Mouse (Mus musculus) gastrocnemius, adult 2 months (tissue): ENCODE measurements around the gene Dpf1. TPM values are rescaled to one million over a fixed set of nuclear protein-coding genes. Genes with fewer than 3 reads are reported as not detected.

Experiments
- DNase-seq: peaks from one replicate; pipeline ENCODE4 v3.0.0; 2022
- H3K27ac ChIP-seq: fragments of 200-600 bp; 2 replicates; pipeline ENCODE4 v1.8.1; 2022; ENCODE audit warnings: mild to moderate bottlenecking
- H3K4me3 ChIP-seq: fragments of 200-600 bp; 2 replicates; pipeline ENCODE4 v1.8.1; 2022; ENCODE audit warnings: mild to moderate bottlenecking, moderate library complexity
- CTCF ChIP-seq: fragments of 200-600 bp; IDR thresholded peaks from 2 replicates; pipeline ENCODE4 v1.8.1; 2022; ENCODE audit warnings: antibody characterized with exemption, mild to moderate bottlenecking, moderate library complexity
- intact Hi-C: fragments of 180-260 bp; cut with DNase I; formaldehyde crosslinking; loops from one replicate; pipeline ENCODE4 v1.15.1; 2025
- total RNA-seq, 2 experiments: library from RNA; stranded (reverse); gene quantifications; 2 replicates each; pipeline ENCODE4 v1.2.3; 2021

Gene Dpf1
- total RNA-seq, 2 experiments from 2014 or later, result 0.86 to 2.6 TPM

DNA sequence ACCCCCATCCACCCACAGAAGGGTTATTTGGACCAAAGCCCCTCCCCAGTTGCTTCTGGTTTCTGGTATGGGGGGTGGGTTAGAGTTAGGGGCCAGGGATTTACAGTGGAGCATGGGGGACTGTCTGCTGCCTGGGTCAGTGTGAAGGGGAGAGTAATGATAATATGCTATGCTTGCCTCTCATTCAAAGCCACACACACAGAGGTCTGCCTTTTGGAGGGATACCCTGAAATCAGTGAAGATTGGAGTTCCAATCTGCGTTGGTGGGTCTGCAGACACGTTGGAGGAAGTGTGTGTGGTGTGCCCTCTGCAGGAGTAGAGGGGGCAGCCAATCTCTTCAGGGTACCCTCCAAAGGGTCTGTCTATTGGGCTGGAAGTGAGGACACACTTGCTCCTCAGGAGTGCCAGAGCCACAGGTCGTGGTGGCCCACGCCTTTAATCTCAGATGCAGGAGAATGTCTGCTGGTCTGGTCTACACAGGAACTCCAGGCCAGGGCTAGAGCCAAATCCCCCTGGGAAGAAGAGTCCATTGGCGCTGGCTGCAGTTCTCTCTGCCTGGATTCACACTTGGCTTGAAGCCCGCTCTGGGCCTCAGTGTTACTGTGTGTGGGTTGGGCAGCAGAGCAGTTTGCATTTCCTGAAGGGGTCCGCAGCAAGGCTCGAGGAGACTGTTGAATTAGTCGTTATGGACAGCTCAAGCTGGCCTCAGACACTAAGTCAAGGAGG, 1.7 kb downstream of the Dpf1 start:
- TF ChIP-seq CTCF, result no peak
- no peak overlapping the region for H3K4me3 ChIP-seq
- intact Hi-C loops, result loop anchor here (5.0 kb wide), 1 partner anchor 217 kb away; no protein-coding TSS in a partner anchor

DNA sequence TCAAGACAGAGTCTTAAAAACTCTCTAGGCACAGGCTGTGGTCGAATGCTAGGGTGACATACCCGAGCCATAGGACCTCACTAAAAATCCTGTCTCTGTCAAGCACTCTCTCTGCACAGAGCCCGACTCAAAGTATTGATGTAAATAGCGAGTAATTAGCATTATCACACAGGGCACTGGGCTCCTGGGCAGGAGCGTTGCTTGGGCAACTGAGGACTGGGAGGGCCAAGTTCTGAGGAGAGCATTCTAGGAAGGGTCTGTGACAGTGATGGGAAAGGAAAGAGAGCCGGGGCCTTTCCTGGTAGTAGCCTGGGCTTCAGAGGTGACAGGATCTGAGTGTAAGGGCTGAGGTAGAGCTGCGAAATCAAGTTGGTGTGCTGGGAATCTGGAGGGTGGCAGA, 2.4 kb downstream of the Dpf1 start:
- no peak overlapping the region for H3K27ac ChIP-seq
- H3K4me3 ChIP-seq, result no peak overlapping the region
- intact Hi-C loops, result loop anchor here (5.0 kb wide), 1 partner anchor 216 kb away; no protein-coding TSS in a partner anchor
- DNase-seq, result no peak
- no peak for TF ChIP-seq CTCF

More for the DNA sequence above, 1.7 kb downstream of the Dpf1 start:
- H3K27ac ChIP-seq, result no peak overlapping the region
- DNase-seq, result no peak

- Histone ChIP-seq H3K4me3 (no peak overlapping the region), H3K27ac (no peak overlapping the region)
- intact Hi-C loops, result loop anchor here (5.0 kb wide), 1 partner anchor 216 kb away; no protein-coding TSS in a partner anchor
- peak; percentile 52 for TF ChIP-seq CTCF
- no peak for DNase-seq
These were observed 2.9 kb downstream of the Dpf1 start for GRCm38 (mm10) chr7:29306619-29307018.

- H3K4me3 ChIP-seq, result peak overlapping the region; percentile 71
- DNase-seq, result peak; percentile 95
- H3K27ac ChIP-seq, result no peak overlapping the region
- intact Hi-C loops, result loop anchor here (5.0 kb wide), 1 partner anchor 215 kb away; no protein-coding TSS in a partner anchor
- no peak for TF ChIP-seq CTCF
These were observed 3.8 kb downstream of the Dpf1 start for GRCm38 (mm10) chr7:29307350-29308104.

- intact Hi-C loops, result loop anchor here (5.0 kb wide), 1 partner anchor 213 kb away; no protein-coding TSS in a partner anchor
- DNase-seq, result peak; percentile 74
- TF ChIP-seq CTCF, result no peak
These were observed 5.5 kb downstream of the Dpf1 start for GRCm38 (mm10) chr7:29309221-29309721.

GRCm38 (mm10) chr7:29309749-29310148, 6.0 kb downstream of the Dpf1 start:
- Histone ChIP-seq H3K4me3 (peak overlapping the region; percentile 74), H3K27ac (peak overlapping the region; percentile 64)
- TF ChIP-seq CTCF, result no peak
- no peak for DNase-seq
- intact Hi-C loops, result loop anchor here (5.0 kb wide), 1 partner anchor 213 kb away; no protein-coding TSS in a partner anchor

More at GRCm38 (mm10) chr7:29309221-29309721, 5.5 kb downstream of the Dpf1 start:
- H3K27ac ChIP-seq, result peak overlapping the region; percentile 64
- H3K4me3 ChIP-seq, result peak overlapping the region; percentile 74

- no peak for DNase-seq
- no peak for TF ChIP-seq CTCF
- Histone ChIP-seq H3K4me3 (no peak overlapping the region), H3K27ac (no peak overlapping the region)
- intact Hi-C loops, result no loop called here
These were observed 9.3 kb downstream of the Dpf1 start for GRCm38 (mm10) chr7:29313051-29313450.

- intact Hi-C loops, result no loop called here
- Histone ChIP-seq H3K4me3 (no peak overlapping the region), H3K27ac (no peak overlapping the region)
- TF ChIP-seq CTCF, result no peak
- DNase-seq, result no peak
These were observed 10.0 kb downstream of the Dpf1 start for GRCm38 (mm10) chr7:29313572-29314261.

GRCm38 (mm10) chr7:29314844-29315628, 11.3 kb downstream of the Dpf1 start:
- no peak for DNase-seq
- no peak overlapping the region for H3K4me3 ChIP-seq
- TF ChIP-seq CTCF, result no peak
- intact Hi-C loops, result no loop called here
- no peak overlapping the region for H3K27ac ChIP-seq

GRCm38 (mm10) chr7:29316137-29316734, 12.5 kb downstream of the Dpf1 start:
- no peak for DNase-seq
- intact Hi-C loops, result no loop called here
- no peak for TF ChIP-seq CTCF
- H3K4me3 ChIP-seq, result no peak overlapping the region
- no peak overlapping the region for H3K27ac ChIP-seq

GRCm38 (mm10) chr7:29316976-29317375, 13.2 kb downstream of the Dpf1 start:
- Histone ChIP-seq H3K4me3 (no peak overlapping the region), H3K27ac (no peak overlapping the region)
- intact Hi-C loops, result no loop called here
- TF ChIP-seq CTCF, result no peak
- peak; percentile 64 for DNase-seq
